Mouse (Mus musculus): ENCODE measurements at regions not wholly inside any gene's neighbourhood (a gene's known extent, or its start where the extent isn't known, plus 50 kb on each side); places are given as distances from the start of the nearest gene placed in this dataset.

GRCm38 (mm10) chr4:37338376-37338775, 386.8 kb upstream of the Lingo2 start:
- Histone ChIP-seq H3K4me3 (ENCODE audit: low read depth, low read length) (no peak overlapping the region), H3K27me3 (ENCODE audit: control insufficient read depth, insufficient read depth, low read length) (no peaks in the 10 kb centered on the region), H3K4me1 (replicated peaks; ENCODE audit: control insufficient read depth, insufficient read depth) (no peaks in the 10 kb centered on the region), H3K9me3 (ENCODE audit: control insufficient read depth, low read length) (no peaks in the 10 kb centered on the region), H3K9ac (ENCODE audit: low read length) (no peak overlapping the region), H3K27ac (replicated peaks) (no peak overlapping the region), H3K36me3 (ENCODE audit: control insufficient read depth, insufficient read depth, low read length) (no peaks in the 10 kb centered on the region), H3K4me2 (replicated peaks; ENCODE audit: low read depth) (no peak overlapping the region)
- ATAC-seq (ENCODE audit: low FRiP score, low TSS enrichment) (no peak), DNase-seq (ENCODE audit: low spot score) (no peak)
- TF ChIP-seq CTCF (IDR thresholded peaks at IDR 0.05; ENCODE audit: low read depth) = no peak

Data from stomach, postnatal 0 days (tissue).